Mouse (Mus musculus): ENCODE data around the gene Psmb5.

DNA sequence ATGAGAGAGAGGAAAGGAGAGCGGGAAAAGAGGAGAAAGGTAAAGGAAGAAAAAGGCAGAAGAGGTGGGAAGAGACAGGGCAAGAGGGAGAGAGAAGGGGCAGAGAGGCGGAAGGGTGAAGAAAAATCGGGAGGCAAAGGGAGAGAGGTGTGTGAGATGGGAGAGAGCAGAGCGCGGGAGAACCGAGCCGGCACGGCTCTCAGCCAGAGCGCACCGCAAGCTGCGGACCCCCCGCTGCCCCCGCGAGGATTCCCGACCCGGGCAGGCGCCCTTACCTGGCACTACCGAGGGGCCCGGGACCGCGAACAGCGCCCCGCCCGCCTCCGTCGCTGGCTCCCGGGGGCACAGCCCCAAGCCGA lies 23.1 kb upstream of the Psmb5 start, which contains the start of gene Gm17606:
- TF ChIP-seq CTCF (IDR thresholded peaks at IDR 0.05; ENCODE audit: insufficient read depth, low read depth, low read length) (no peak), POLR2A (IDR thresholded peaks at IDR 0.05; ENCODE audit: insufficient read depth, low read depth, low read length) (no peak; the same call in 1 of the 2 replicates)

Data from olfactory bulb, adult 2 months (tissue).